Mouse (Mus musculus) hindbrain, embryonic 16.5 days (tissue): ENCODE measurements around the gene Tmem159. TPM values are rescaled to one million over a fixed set of nuclear protein-coding genes. Genes with fewer than 3 reads are reported as not detected.

Source experiments
- ATAC-seq: fragments of 200-750 bp; cut with Nextera tagmentation; 2 replicates; pipeline ENCODE4 v1.8.0; 2017; ENCODE audit warnings: moderate TSS enrichment, moderate library complexity
- H3K27ac ChIP-seq: fragments of 300-500 bp; sonication (generic); 2 replicates; pipeline ENCODE4 v1.5.1; 2014; ENCODE audit warnings: low read depth, mild to moderate bottlenecking, control low read depth, low read length, moderate library complexity
- H3K27me3 ChIP-seq: fragments of 300-500 bp; sonication (generic); replicated peaks from 2 replicates; pipeline ENCODE4 v1.6.1; 2014; ENCODE audit warnings: low read length; ENCODE audit not compliant: control insufficient read depth, insufficient read depth
- H3K36me3 ChIP-seq: fragments of 300-500 bp; sonication (generic); 2 replicates; pipeline ENCODE4 v1.6.1; 2014; ENCODE audit warnings: mild to moderate bottlenecking, low read length, moderate library complexity, mixed read lengths; ENCODE audit not compliant: control insufficient read depth, insufficient read depth
- H3K4me1 ChIP-seq: fragments of 300-500 bp; sonication (generic); 2 replicates; pipeline ENCODE4 v1.6.1; 2014; ENCODE audit warnings: low read depth, low read length; ENCODE audit not compliant: control insufficient read depth, insufficient read depth
- H3K4me2 ChIP-seq: fragments of 300-500 bp; sonication (generic); 2 replicates; pipeline ENCODE4 v1.6.1; 2014; ENCODE audit warnings: mild to moderate bottlenecking, low read length, control low read depth, moderate library complexity
- H3K4me3 ChIP-seq: fragments of 300-500 bp; sonication (generic); 2 replicates; pipeline ENCODE4 v1.5.1; 2014; ENCODE audit warnings: mild to moderate bottlenecking, low read length, control low read depth, moderate library complexity
- H3K9ac ChIP-seq: fragments of 300-500 bp; sonication (generic); 2 replicates; pipeline ENCODE4 v1.6.1; 2014; ENCODE audit warnings: low read depth, mild to moderate bottlenecking, control low read depth, low read length, moderate library complexity
- H3K9me3 ChIP-seq: fragments of 300-500 bp; sonication (generic); 2 replicates; pipeline ENCODE4 v1.6.1; 2014; ENCODE audit warnings: mild to moderate bottlenecking, low read length, moderate library complexity; ENCODE audit not compliant: control insufficient read depth
- WGBS: fragments of 180-500 bp; shearing (Covaris S2); extraction: QIAGEN DNeasy Blood & Tissue Kit; methylation state at CpG from one replicate; pipeline ENCODE4 v1.1.7; 2014; 5-methylcytosine and 5-hydroxymethylcytosine counted together
- polyA plus RNA-seq: library from polyadenylated mRNA; unstranded; fragments of >200 nt; fragmentation: Nextera tagmentation; extraction: Ambion mirVana; gene quantifications from 2 replicates; pipeline ENCODE4 v1.2.1, GENCODE M21; 2015

Gene Tmem159
- polyA plus RNA-seq, 1 experiment from 2014 or later, result 19.3 TPM

DNA sequence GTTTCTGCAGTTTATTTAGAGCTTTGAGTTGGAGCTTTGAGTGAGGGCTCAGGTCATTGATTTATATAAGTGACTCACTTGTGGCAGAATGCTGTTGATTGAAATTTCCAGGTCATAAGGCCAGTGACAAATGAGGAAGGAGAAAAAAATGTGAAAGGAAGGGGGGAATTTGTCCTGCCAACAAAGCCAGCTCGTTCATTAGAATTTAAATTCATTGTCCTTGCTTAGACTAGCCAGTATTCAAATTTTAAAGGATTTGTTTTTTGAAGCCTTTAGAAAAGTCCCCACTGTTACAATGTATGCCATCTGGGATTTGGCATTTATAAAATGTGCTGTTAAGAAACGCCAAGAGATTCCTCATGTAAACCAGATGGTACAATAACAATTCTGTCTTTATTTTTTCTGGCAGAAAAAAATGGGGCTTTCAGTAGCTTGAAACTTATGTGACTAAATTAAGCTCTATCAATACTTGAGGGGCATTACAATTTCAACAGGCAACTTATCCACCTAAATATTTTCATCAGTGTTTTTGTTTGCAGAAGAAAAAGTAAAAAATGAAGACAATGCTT lies 54.8 kb downstream of the Tmem159 start:
- Histone ChIP-seq H3K4me2 (no peak overlapping the region), H3K27ac (no peak overlapping the region), H3K4me1 (0 out of 2 replicates have a peak, but pooled peaks cover 2% of the 10 kb centered on the region), H3K9me3 (no peaks in the 10 kb centered on the region), H3K36me3 (no peaks in the 10 kb centered on the region), H3K4me3 (no peak overlapping the region), H3K9ac (no peak overlapping the region), H3K27me3 (no peaks in the 10 kb centered on the region)
- 14% methylated on average over 2 of the region's 2 CpGs for WGBS
- ATAC-seq, result no peak

- WGBS, result 27% methylated on average over 5 of the region's 5 CpGs
- Histone ChIP-seq H3K27me3 (no peaks in the 10 kb centered on the region), H3K9me3 (no peaks in the 10 kb centered on the region), H3K4me3 (no peak overlapping the region), H3K36me3 (no peaks in the 10 kb centered on the region), H3K9ac (no peak overlapping the region), H3K27ac (no peak overlapping the region), H3K4me1 (0 out of 2 replicates have a peak, but pooled peaks cover 2% of the 10 kb centered on the region), H3K4me2 (no peak overlapping the region)
- ATAC-seq, result no peak
Observed at GRCm38 (mm10) chr7:120157575-120158061, 55.5 kb downstream of the Tmem159 start.

DNA sequence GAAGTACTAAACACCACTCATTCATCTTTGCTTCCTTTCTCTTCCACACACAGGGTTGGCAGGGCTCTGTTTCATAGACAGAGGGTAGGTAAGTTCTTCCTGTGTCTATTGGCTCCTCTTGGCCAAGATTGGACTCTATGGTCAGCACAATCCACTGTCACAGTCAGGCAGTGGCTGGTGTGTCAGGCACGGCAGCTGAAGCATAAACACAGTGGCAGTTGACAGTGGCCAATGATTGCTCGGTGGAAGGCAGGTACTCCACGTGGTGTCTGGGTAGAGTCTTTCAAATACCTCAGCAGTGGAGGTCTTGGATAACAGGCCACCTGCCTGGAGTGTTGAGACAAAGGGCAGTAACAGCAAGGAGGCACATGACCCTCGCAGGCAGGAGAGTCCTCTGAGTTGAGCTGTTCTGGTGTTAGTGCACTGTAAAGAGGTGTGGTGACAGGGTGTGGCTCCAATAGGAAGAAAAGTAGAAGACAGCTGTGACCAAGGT lies 56.0 kb downstream of the Tmem159 start:
- Histone ChIP-seq H3K27me3 (no peaks in the 10 kb centered on the region), H3K4me2 (no peak overlapping the region), H3K9me3 (no peaks in the 10 kb centered on the region), H3K36me3 (no peaks in the 10 kb centered on the region), H3K4me3 (no peak overlapping the region), H3K27ac (no peak overlapping the region), H3K9ac (no peak overlapping the region), H3K4me1 (0 out of 2 replicates have a peak, but pooled peaks cover 2% of the 10 kb centered on the region)
- 25% methylated on average over 4 of the region's 4 CpGs for WGBS
- 0 out of 2 replicates have a peak, but pooled peaks have one; percentile 27 for ATAC-seq

- no peak for ATAC-seq
Observed at GRCm38 (mm10) chr7:120163581-120164251, 61.6 kb downstream of the Tmem159 start.

More at GRCm38 (mm10) chr7:120163581-120164251, 61.6 kb downstream of the Tmem159 start:
- no peaks in the 10 kb centered on the region for H3K9me3 ChIP-seq
- H3K4me3 ChIP-seq, result no peak overlapping the region
- no peak overlapping the region for H3K4me2 ChIP-seq
- H3K4me1 ChIP-seq, result no peaks in the 10 kb centered on the region
- no peaks in the 10 kb centered on the region for H3K36me3 ChIP-seq
- H3K27me3 ChIP-seq, result no peaks in the 10 kb centered on the region
- 87% methylated on average over 11 of the region's 11 CpGs for WGBS
- H3K27ac ChIP-seq, result no peak overlapping the region
- no peak overlapping the region for H3K9ac ChIP-seq

Other genes starting within 250 kb of the Tmem159 start
- 19.2 and 21.0 TPM in 2 replicates for gene Lyrm1, start 206.5 kb upstream of the Tmem159 start, polyA plus RNA-seq
- 15.2 and 18.5 TPM in 2 replicates for gene Dcun1d3, start 206.1 kb upstream of the Tmem159 start, polyA plus RNA-seq
- 0.11 TPM in 1 of 2 replicates, not detected in the other for gene Dnah3, start 7.1 kb upstream of the Tmem159 start, polyA plus RNA-seq
- not detected in 2 replicates for gene Zp2, start 42.9 kb downstream of the Tmem159 start, polyA plus RNA-seq
- not detected in 2 replicates for gene Anks4b, start 71.5 kb downstream of the Tmem159 start, polyA plus RNA-seq
- 10.7 and 12.9 TPM in 2 replicates for gene Crym, start 99.8 kb downstream of the Tmem159 start, polyA plus RNA-seq
- not detected in 2 replicates for gene Abca14, start 101.6 kb downstream of the Tmem159 start, polyA plus RNA-seq
- not detected in 2 replicates for gene Abca15, start 226.3 kb downstream of the Tmem159 start, polyA plus RNA-seq